Mouse (Mus musculus): ENCODE measurements around the gene Sema3c. TPM values are rescaled to one million over a fixed set of nuclear protein-coding genes. Genes with fewer than 3 reads are reported as not detected.

Sema3c gene
- polyA plus RNA-seq, 1 experiment from 2014 or later: 9.3 TPM

Other genes with a start within 250 kb of the Sema3c start
- gene Speer4f2, start 201.1 kb upstream of the Sema3c start, polyA plus RNA-seq (2015; fragmentation: Nextera tagmentation; extraction: Ambion mirVana): not detected in 2 replicates
- not detected in 2 replicates for gene Speer4f1, start 98.2 kb upstream of the Sema3c start, polyA plus RNA-seq (2015; fragmentation: Nextera tagmentation; extraction: Ambion mirVana)